Mouse (Mus musculus) embryonic facial prominence, embryonic 14.5 days (tissue): ENCODE data around the gene Pcare. TPM values are rescaled to one million over a fixed set of nuclear protein-coding genes. Genes with fewer than 3 reads are reported as not detected.
A peak's percentile ranks its signal among the peaks of the same experiment; 100 is the strongest.
"Not testable (repeated sequence)": the region's sequence is repeated elsewhere in the genome, so short reads cannot be mapped to it uniquely, and the experiment has no call there.

Source experiments
- ATAC-seq: fragments of 200-750 bp; cut with Nextera tagmentation; 2 replicates; pipeline ENCODE4 v1.8.0; 2017; ENCODE audit warnings: low read depth, moderate number of reproducible peaks, moderate TSS enrichment
- DNase-seq: peaks from one replicate; pipeline ENCODE4 v3.0.0-alpha.2; 2015; ENCODE audit warnings: low spot score
- H3K27ac ChIP-seq: fragments of 300-500 bp; sonication (generic); replicated peaks from 2 replicates; pipeline ENCODE4 v1.5.1; 2014; ENCODE audit warnings: low read depth, mild to moderate bottlenecking, low read length, moderate library complexity
- H3K27me3 ChIP-seq: fragments of 300-500 bp; sonication (generic); replicated peaks from 2 replicates; pipeline ENCODE4 v1.6.1; 2014; ENCODE audit warnings: low read length; ENCODE audit not compliant: control insufficient read depth, insufficient read depth
- H3K36me3 ChIP-seq: fragments of 300-500 bp; sonication (generic); 2 replicates; pipeline ENCODE4 v1.6.1; 2014; ENCODE audit warnings: low read length, mixed read lengths; ENCODE audit not compliant: control insufficient read depth, insufficient read depth
- H3K4me1 ChIP-seq: fragments of 300-500 bp; sonication (generic); 2 replicates; pipeline ENCODE4 v1.6.1; 2014; ENCODE audit warnings: antibody characterized with exemption, low read length; ENCODE audit not compliant: control insufficient read depth, insufficient read depth
- H3K4me2 ChIP-seq: fragments of 300-500 bp; sonication (generic); 2 replicates; pipeline ENCODE4 v1.6.1; 2014; ENCODE audit warnings: low read depth, mild to moderate bottlenecking, low read length, moderate library complexity, mixed read lengths
- H3K4me3 ChIP-seq: fragments of 300-500 bp; sonication (generic); 2 replicates; pipeline ENCODE4 v1.5.1; 2014; ENCODE audit warnings: low read depth, mild to moderate bottlenecking, low read length
- H3K9ac ChIP-seq: fragments of 300-500 bp; sonication (generic); 2 replicates; pipeline ENCODE4 v1.6.1; 2014; ENCODE audit warnings: low read depth, mild to moderate bottlenecking, low read length, moderate library complexity, mixed read lengths
- H3K9me3 ChIP-seq: fragments of 300-500 bp; sonication (generic); 2 replicates; pipeline ENCODE4 v1.6.1; 2016; ENCODE audit warnings: low read length; ENCODE audit not compliant: control insufficient read depth
- WGBS: fragments of 180-500 bp; shearing (Covaris S2); extraction: QIAGEN DNeasy Blood & Tissue Kit; methylation state at CpG from one replicate; pipeline ENCODE4 v1.1.7; 2014; 5-methylcytosine and 5-hydroxymethylcytosine counted together
- polyA plus RNA-seq: library from polyadenylated mRNA; unstranded; fragments of >200 nt; fragmentation: Nextera tagmentation; extraction: Ambion mirVana; gene quantifications from 2 replicates; pipeline ENCODE4 v1.2.1, GENCODE M21; 2014

The Pcare gene
- polyA plus RNA-seq, 1 experiment from 2014 or later: not detected

- Histone ChIP-seq H3K4me1 (peaks cover 2% of the 10 kb centered on the region; the same call in 1 of the 2 replicates), H3K4me2 (no peak overlapping the region), H3K36me3 (no peaks in the 10 kb centered on the region), H3K27ac (no peak overlapping the region), H3K9ac (no peak overlapping the region), H3K9me3 (peaks cover 9% of the 10 kb centered on the region; the same call in 1 of the 2 replicates), H3K4me3 (no peak overlapping the region), H3K27me3 (no peaks in the 10 kb centered on the region)
- 51% methylated on average over 4 of the region's 4 CpGs for WGBS
- ATAC-seq (peak; percentile 27; the same call in 1 of the 2 replicates), DNase-seq (peak; percentile 80)
Observed at GRCm38 (mm10) chr17:71780945-71781344, 28.3 kb upstream of the Pcare start.

- no peak overlapping the region for H3K27ac ChIP-seq
- no peak overlapping the region for H3K4me2 ChIP-seq
- peaks cover 9% of the 10 kb centered on the region; the same call in 1 of the 2 replicates for H3K9me3 ChIP-seq
- H3K4me1 ChIP-seq: peaks cover 2% of the 10 kb centered on the region; the same call in 1 of the 2 replicates
- H3K4me3 ChIP-seq: no peak overlapping the region
- no peak for ATAC-seq
- 59% methylated on average over 2 of the region's 2 CpGs for WGBS
- H3K36me3 ChIP-seq: no peaks in the 10 kb centered on the region
- no peak overlapping the region for H3K9ac ChIP-seq
- peak; percentile 8 for DNase-seq
- no peaks in the 10 kb centered on the region for H3K27me3 ChIP-seq
Observed at GRCm38 (mm10) chr17:71780490-71780889, 27.8 kb upstream of the Pcare start.

- H3K27ac ChIP-seq: no peak overlapping the region
- DNase-seq (no peak), ATAC-seq (no peak)
- no peak overlapping the region for H3K4me3 ChIP-seq
- 72% methylated on average over 3 of the region's 3 CpGs for WGBS
- H3K9me3 ChIP-seq: peaks cover 9% of the 10 kb centered on the region; the same call in 1 of the 2 replicates
- no peak overlapping the region for H3K9ac ChIP-seq
- H3K4me2 ChIP-seq: no peak overlapping the region
- H3K4me1 ChIP-seq: no peaks in the 10 kb centered on the region
- H3K27me3 ChIP-seq: no peaks in the 10 kb centered on the region
- H3K36me3 ChIP-seq: no peaks in the 10 kb centered on the region
Observed at GRCm38 (mm10) chr17:71778696-71779095, 26.0 kb upstream of the Pcare start.

GRCm38 (mm10) chr17:71775279-71775678 is 22.6 kb upstream of the Pcare start:
- no peaks in the 10 kb centered on the region for H3K36me3 ChIP-seq
- H3K9me3 ChIP-seq: peaks cover 9% of the 10 kb centered on the region; the same call in 1 of the 2 replicates
- 65% methylated on average over 4 of the region's 4 CpGs for WGBS
- DNase-seq (no peak), ATAC-seq (no peak)
- no peaks in the 10 kb centered on the region for H3K4me1 ChIP-seq
- no peak overlapping the region for H3K27ac ChIP-seq
- H3K27me3 ChIP-seq: no peaks in the 10 kb centered on the region
- H3K9ac ChIP-seq: no peak overlapping the region
- H3K4me3 ChIP-seq: no peak overlapping the region
- no peak overlapping the region for H3K4me2 ChIP-seq

GRCm38 (mm10) chr17:71774173-71774572 is 21.5 kb upstream of the Pcare start:
- no peak overlapping the region for H3K4me2 ChIP-seq
- WGBS: 65% methylated on average over 4 of the region's 4 CpGs
- H3K9ac ChIP-seq: no peak overlapping the region
- no peak overlapping the region for H3K27ac ChIP-seq
- no peak for DNase-seq
- peaks cover 9% of the 10 kb centered on the region; the same call in 1 of the 2 replicates for H3K9me3 ChIP-seq
- H3K36me3 ChIP-seq: no peaks in the 10 kb centered on the region
- H3K4me1 ChIP-seq: no peaks in the 10 kb centered on the region
- no peak for ATAC-seq
- H3K27me3 ChIP-seq: no peaks in the 10 kb centered on the region
- H3K4me3 ChIP-seq: no peak overlapping the region

GRCm38 (mm10) chr17:71770696-71771095 is 18.0 kb upstream of the Pcare start:
- 89% methylated on average over 3 of the region's 3 CpGs for WGBS
- Histone ChIP-seq H3K4me3 (no peak overlapping the region), H3K4me1 (no peaks in the 10 kb centered on the region), H3K4me2 (no peak overlapping the region), H3K9ac (no peak overlapping the region), H3K27me3 (no peaks in the 10 kb centered on the region), H3K36me3 (no peaks in the 10 kb centered on the region), H3K9me3 (no peaks in the 10 kb centered on the region), H3K27ac (no peak overlapping the region)
- no peak for ATAC-seq
- DNase-seq: no peak

- peak; percentile 55; the same call in 1 of the 2 replicates for ATAC-seq
Observed at GRCm38 (mm10) chr17:71769564-71769963, 16.9 kb upstream of the Pcare start.

GRCm38 (mm10) chr17:71768173-71768572 is 15.5 kb upstream of the Pcare start, which contains the start of gene Clip4:
Gene Clip4, plus strand, starts transcription at chr17:71768473.
- not testable (repeated sequence) for H3K27me3 ChIP-seq, ATAC-seq, H3K4me2 ChIP-seq, H3K9me3 ChIP-seq, H3K36me3 ChIP-seq, H3K9ac ChIP-seq, H3K4me1 ChIP-seq, H3K27ac ChIP-seq, DNase-seq, H3K4me3 ChIP-seq
- WGBS: 55% methylated on average over 1 of the region's 1 CpGs

More at GRCm38 (mm10) chr17:71769564-71769963, 16.9 kb upstream of the Pcare start:
- 33% methylated on average over 6 of the region's 6 CpGs for WGBS
- no peak overlapping the region for H3K27ac ChIP-seq
- H3K4me3 ChIP-seq: no peak overlapping the region
- no peak overlapping the region for H3K9ac ChIP-seq
- no peaks in the 10 kb centered on the region for H3K9me3 ChIP-seq
- no peaks in the 10 kb centered on the region for H3K36me3 ChIP-seq
- H3K4me2 ChIP-seq: no peak overlapping the region
- no peaks in the 10 kb centered on the region for H3K27me3 ChIP-seq
- peak; percentile 23 for DNase-seq
- H3K4me1 ChIP-seq: no peaks in the 10 kb centered on the region

GRCm38 (mm10) chr17:71760536-71760935 is 7.8 kb upstream of the Pcare start:
- no peak for DNase-seq
- H3K9ac ChIP-seq: no peak overlapping the region
- H3K9me3 ChIP-seq: no peaks in the 10 kb centered on the region
- H3K4me1 ChIP-seq: no peaks in the 10 kb centered on the region
- H3K4me2 ChIP-seq: no peak overlapping the region
- no peaks in the 10 kb centered on the region for H3K36me3 ChIP-seq
- WGBS: 70% methylated on average over 7 of the region's 7 CpGs
- H3K4me3 ChIP-seq: no peak overlapping the region
- no peaks in the 10 kb centered on the region for H3K27me3 ChIP-seq
- no peak overlapping the region for H3K27ac ChIP-seq
- no peak for ATAC-seq
